Mouse (Mus musculus): ENCODE measurements at regions not wholly inside any gene's neighbourhood (a gene's known extent, or its start where the extent isn't known, plus 50 kb on each side); places are given as distances from the start of the nearest gene placed in this dataset.

- no peak for TF ChIP-seq POLR2A (IDR thresholded peaks at IDR 0.05; ENCODE audit: insufficient read length, low read depth)
- no peak for TF ChIP-seq TCF3 (IDR thresholded peaks at IDR 0.05; ENCODE audit: insufficient read length, low read depth)
- no peak for TF ChIP-seq REST (IDR thresholded peaks at IDR 0.05; ENCODE audit: insufficient read depth, insufficient read length)
- no peak for TF ChIP-seq MAX (IDR thresholded peaks at IDR 0.05; ENCODE audit: low read depth)
- no peak for TF ChIP-seq MYOG (IDR thresholded peaks at IDR 0.05; ENCODE audit: control insufficient read depth in 1 of 3, insufficient read depth in 1 of 3, insufficient read length in 2 of 3, low read depth in 2 of 3)
- no peak for TF ChIP-seq USF1 (IDR thresholded peaks at IDR 0.05; ENCODE audit: low read depth)
Observed at GRCm38 (mm10) chr15:72341991-72342390, 1492.4 kb upstream of the Gm6569 start.

All from myocyte (in vitro differentiated cells).